Mouse (Mus musculus): ENCODE data around the gene Trp53i11. TPM values are rescaled to one million over a fixed set of nuclear protein-coding genes. Genes with fewer than 3 reads are reported as not detected.

Trp53i11 gene
- polyA plus RNA-seq, 1 experiment, result 51.6 TPM

DNA sequence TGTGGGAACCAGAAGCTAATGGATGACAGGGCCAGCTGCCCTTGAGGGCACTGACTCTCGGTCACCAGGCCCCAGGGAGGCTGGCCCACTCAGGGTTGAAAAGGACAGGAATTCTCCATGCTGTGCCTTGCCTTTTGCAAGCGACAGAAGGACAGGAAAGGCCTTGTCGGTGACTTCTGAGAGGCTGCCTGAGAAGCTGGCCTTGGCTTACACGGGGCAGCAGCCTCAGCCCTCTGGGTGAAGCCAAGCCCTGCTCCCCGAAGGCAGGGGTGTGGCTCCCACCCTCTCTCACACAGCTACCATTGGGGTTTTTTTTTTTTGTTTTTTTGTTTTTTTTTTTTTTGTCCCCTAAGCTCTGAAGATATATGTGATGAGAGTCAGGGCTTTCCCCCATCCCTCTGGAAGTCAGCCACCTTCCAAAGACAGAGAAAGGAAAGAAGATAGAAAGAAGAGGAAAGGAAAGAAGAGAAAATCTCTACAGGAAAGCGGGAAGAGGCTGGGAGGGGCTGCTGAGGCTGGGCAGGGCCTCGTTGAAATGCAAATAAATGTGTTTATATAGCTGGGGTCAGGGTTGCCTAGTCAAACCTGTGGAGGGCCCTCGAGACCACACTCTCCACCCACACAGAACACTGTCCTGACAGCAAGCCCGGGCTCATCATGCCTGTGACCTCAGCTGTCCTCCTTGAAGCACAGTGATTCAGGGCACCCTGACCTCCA lies 3.6 kb downstream of the Trp53i11 start:
- peaks cover 36% of the 10 kb centered on the region for H3K4me1 ChIP-seq (ENCODE audit: control insufficient read depth, insufficient read depth, low read length)
- TF ChIP-seq CTCF (IDR thresholded peaks at IDR 0.05; ENCODE audit: control insufficient read depth, insufficient read depth, insufficient replicate concordance, low read depth, low read length), result no peak
- no peak for TF ChIP-seq POLR2A (IDR thresholded peaks at IDR 0.05; ENCODE audit: control insufficient read depth, low read depth, low read length)
- no peak overlapping the region for H3K27ac ChIP-seq (ENCODE audit: control insufficient read depth, insufficient read depth, low read depth, low read length)
- no peak overlapping the region for H3K4me3 ChIP-seq (ENCODE audit: control insufficient read depth, low read depth, low read length)
- H3K36me3 ChIP-seq (ENCODE audit: control insufficient read depth, insufficient read depth, low read length), result no peaks in the 10 kb centered on the region
- H3K27me3 ChIP-seq (ENCODE audit: control insufficient read depth, insufficient read depth, low read length), result no peaks in the 10 kb centered on the region

DNA sequence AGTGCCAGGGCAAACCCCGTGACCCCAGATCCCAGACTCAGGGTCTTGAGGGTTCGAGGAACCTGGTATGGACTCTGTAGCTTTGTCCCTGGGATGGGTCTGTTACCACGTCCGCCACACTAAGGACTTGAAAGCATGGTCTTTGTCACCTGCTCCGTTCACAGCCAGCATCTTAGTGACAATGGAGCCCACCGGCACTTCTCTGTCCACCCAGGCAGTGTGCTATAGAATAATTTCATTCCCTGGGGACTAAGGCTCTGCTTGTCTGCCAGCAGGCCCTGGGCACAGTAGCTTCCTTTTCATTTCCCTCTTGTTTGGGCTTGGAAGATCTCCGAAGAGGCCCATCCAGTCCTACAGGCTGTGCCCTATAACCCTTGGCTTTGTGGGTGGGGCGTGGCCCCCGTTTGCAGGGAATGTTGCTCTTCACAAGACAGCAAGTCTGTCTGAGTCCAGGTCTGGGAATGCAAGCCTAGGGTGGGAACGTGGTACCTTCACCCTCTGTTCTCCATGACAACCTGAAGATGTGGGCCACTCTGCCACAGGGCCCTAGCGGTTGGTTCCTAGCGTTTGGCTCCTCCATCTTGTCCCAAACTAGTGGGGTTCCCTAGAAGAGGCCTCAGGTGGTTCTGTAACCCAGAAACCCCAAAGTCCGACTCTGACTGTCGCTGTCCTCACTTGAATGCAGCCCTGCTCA lies 4.3 kb downstream of the Trp53i11 start:
- TF ChIP-seq POLR2A (IDR thresholded peaks at IDR 0.05; ENCODE audit: control insufficient read depth, low read depth, low read length), result no peak
- TF ChIP-seq CTCF (IDR thresholded peaks at IDR 0.05; ENCODE audit: control insufficient read depth, insufficient read depth, insufficient replicate concordance, low read depth, low read length), result no peak
- Histone ChIP-seq H3K27ac (ENCODE audit: control insufficient read depth, insufficient read depth, low read depth, low read length) (peak overlapping the region; percentile 54), H3K36me3 (ENCODE audit: control insufficient read depth, insufficient read depth, low read length) (no peaks in the 10 kb centered on the region), H3K27me3 (ENCODE audit: control insufficient read depth, insufficient read depth, low read length) (no peaks in the 10 kb centered on the region), H3K4me1 (ENCODE audit: control insufficient read depth, insufficient read depth, low read length) (peaks cover 36% of the 10 kb centered on the region), H3K4me3 (ENCODE audit: control insufficient read depth, low read depth, low read length) (no peak overlapping the region)

DNA sequence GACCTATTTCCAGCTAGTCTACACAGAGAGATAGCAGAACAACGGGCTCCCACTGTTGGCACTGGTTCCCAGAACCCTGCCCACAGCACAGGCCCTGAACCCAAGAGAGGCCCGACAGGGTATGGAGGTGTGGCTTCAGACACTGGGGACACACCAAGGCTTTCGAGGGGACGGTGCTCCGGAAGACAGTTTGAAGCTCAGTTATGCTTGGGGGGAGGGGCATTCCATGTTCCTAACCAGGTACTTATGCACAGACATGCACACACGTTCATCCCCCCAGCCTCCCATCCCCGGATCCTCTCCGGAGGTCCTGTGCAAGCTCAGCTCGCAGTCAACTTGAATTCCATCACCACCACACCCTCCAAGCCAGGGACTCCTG lies 4.8 kb downstream of the Trp53i11 start:
- Histone ChIP-seq H3K36me3 (ENCODE audit: control insufficient read depth, insufficient read depth, low read length) (no peaks in the 10 kb centered on the region), H3K4me3 (ENCODE audit: control insufficient read depth, low read depth, low read length) (no peak overlapping the region), H3K4me1 (ENCODE audit: control insufficient read depth, insufficient read depth, low read length) (peaks cover 35% of the 10 kb centered on the region), H3K27me3 (ENCODE audit: control insufficient read depth, insufficient read depth, low read length) (no peaks in the 10 kb centered on the region), H3K27ac (ENCODE audit: control insufficient read depth, insufficient read depth, low read depth, low read length) (peak overlapping the region; percentile 54)
- TF ChIP-seq POLR2A (IDR thresholded peaks at IDR 0.05; ENCODE audit: control insufficient read depth, low read depth, low read length) (0 out of 2 replicates have a peak, but pooled peaks have one; percentile 10), CTCF (IDR thresholded peaks at IDR 0.05; ENCODE audit: control insufficient read depth, insufficient read depth, insufficient replicate concordance, low read depth, low read length) (no peak)

DNA sequence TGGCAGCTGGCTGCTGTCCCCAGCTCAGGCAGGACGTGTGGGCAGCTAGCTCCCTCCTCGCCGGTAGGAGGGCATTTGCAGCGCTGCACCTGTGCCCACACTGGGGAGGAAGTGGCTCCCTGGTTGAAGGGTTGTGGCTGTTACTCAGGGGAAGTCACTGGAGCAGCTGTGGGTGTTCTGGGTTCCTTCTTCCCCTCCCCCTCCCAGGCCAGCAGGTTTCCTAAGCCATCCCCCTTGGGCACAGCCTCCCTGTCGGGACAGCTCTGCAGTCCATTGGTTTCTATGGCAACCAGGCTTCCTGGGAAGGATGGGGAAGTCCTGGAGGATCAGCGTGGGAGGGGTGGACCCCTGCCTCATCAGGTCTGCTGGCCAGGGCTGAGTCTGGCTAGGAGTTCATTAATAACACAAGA lies 5.3 kb downstream of the Trp53i11 start:
- Histone ChIP-seq H3K4me1 (ENCODE audit: control insufficient read depth, insufficient read depth, low read length) (peaks cover 32% of the 10 kb centered on the region), H3K27me3 (ENCODE audit: control insufficient read depth, insufficient read depth, low read length) (no peaks in the 10 kb centered on the region), H3K27ac (ENCODE audit: control insufficient read depth, insufficient read depth, low read depth, low read length) (no peak overlapping the region), H3K36me3 (ENCODE audit: control insufficient read depth, insufficient read depth, low read length) (no peaks in the 10 kb centered on the region), H3K4me3 (ENCODE audit: control insufficient read depth, low read depth, low read length) (no peak overlapping the region)
- no peak for TF ChIP-seq POLR2A (IDR thresholded peaks at IDR 0.05; ENCODE audit: control insufficient read depth, low read depth, low read length)
- TF ChIP-seq CTCF (IDR thresholded peaks at IDR 0.05; ENCODE audit: control insufficient read depth, insufficient read depth, insufficient replicate concordance, low read depth, low read length), result no peak

DNA sequence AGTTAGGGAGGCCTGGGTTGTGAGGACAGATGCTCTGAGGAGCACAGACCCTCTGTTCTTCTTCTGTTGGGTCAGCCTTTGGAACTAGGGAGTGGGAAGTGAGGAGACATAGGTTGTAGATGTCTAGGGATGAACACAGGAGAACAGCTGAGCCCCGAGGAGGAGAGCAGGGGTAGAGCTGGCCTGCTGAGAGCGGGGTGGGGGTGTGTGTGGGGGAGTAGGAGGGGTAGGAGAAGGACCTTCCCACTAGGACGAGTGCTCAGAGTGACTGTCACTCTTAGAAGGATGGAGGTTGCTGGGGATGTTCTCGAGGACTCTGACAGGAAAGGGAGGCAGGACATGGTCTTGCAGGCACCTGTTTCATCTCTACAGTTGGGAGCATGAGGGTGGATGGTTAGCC lies 6.5 kb downstream of the Trp53i11 start:
- peak overlapping the region; percentile 20; the same call in 1 of the 2 replicates for H3K4me3 ChIP-seq (ENCODE audit: control insufficient read depth, low read depth, low read length)
- TF ChIP-seq POLR2A (IDR thresholded peaks at IDR 0.05; ENCODE audit: control insufficient read depth, low read depth, low read length) (no peak), CTCF (IDR thresholded peaks at IDR 0.05; ENCODE audit: control insufficient read depth, insufficient read depth, insufficient replicate concordance, low read depth, low read length) (no peak)
- peaks cover 33% of the 10 kb centered on the region for H3K4me1 ChIP-seq (ENCODE audit: control insufficient read depth, insufficient read depth, low read length)
- no peaks in the 10 kb centered on the region for H3K27me3 ChIP-seq (ENCODE audit: control insufficient read depth, insufficient read depth, low read length)
- no peak overlapping the region for H3K27ac ChIP-seq (ENCODE audit: control insufficient read depth, insufficient read depth, low read depth, low read length)
- no peaks in the 10 kb centered on the region for H3K36me3 ChIP-seq (ENCODE audit: control insufficient read depth, insufficient read depth, low read length)

DNA sequence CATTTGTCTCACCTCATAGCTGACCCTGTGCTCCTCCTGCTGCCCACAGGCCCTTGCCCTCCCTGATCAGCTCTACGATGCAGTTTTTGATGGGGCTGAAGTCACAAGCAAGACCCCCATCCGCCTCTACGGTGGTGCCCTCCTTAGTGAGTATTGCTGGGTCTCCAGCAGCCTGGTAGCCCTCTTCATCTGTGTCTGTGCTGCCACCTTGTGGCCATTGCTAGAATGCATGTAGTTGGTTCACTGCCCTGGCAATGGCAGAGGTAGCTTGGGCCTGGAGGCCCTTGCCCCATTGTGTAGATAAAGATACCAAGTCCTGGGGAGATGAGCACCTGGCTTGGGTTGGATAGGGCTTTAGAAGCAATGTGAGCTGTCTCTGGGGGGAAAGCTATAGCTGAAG lies 11.5 kb downstream of the Trp53i11 start:
- H3K27ac ChIP-seq (ENCODE audit: control insufficient read depth, insufficient read depth, low read depth, low read length), result no peak overlapping the region
- peak overlapping the region; percentile 61 for H3K4me3 ChIP-seq (ENCODE audit: control insufficient read depth, low read depth, low read length)
- 0 out of 2 replicates have a peak, but pooled peaks have one; percentile 8 for TF ChIP-seq POLR2A (IDR thresholded peaks at IDR 0.05; ENCODE audit: control insufficient read depth, low read depth, low read length)
- peak; percentile 98; the same call in 1 of the 2 replicates for TF ChIP-seq CTCF (IDR thresholded peaks at IDR 0.05; ENCODE audit: control insufficient read depth, insufficient read depth, insufficient replicate concordance, low read depth, low read length)
- H3K27me3 ChIP-seq (ENCODE audit: control insufficient read depth, insufficient read depth, low read length), result no peaks in the 10 kb centered on the region
- H3K36me3 ChIP-seq (ENCODE audit: control insufficient read depth, insufficient read depth, low read length), result no peaks in the 10 kb centered on the region
- peaks cover 6% of the 10 kb centered on the region for H3K4me1 ChIP-seq (ENCODE audit: control insufficient read depth, insufficient read depth, low read length)

DNA sequence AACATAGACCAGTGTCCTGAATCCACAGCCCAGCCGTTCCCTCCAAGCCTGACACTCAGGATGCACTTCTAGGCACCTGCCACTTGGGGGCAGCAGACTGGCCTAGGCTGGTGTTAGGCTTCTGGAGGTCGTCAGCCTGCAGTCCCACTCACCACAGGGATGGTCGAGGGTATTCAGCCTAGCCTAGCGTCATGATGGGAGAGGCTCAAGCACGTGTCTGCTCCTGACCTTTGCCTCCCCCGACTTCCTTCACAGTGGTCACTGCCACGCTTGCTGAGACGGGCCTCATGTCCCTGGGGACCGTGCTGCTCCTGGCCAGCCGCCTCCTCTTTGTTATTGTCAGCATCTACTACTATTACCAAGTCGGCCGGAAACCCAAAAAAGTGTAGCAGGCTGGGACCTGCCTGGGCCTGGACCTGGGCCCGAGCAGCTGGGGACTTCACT lies 12.2 kb downstream of the Trp53i11 start:
- no peaks in the 10 kb centered on the region for H3K27me3 ChIP-seq (ENCODE audit: control insufficient read depth, insufficient read depth, low read length)
- peaks cover 6% of the 10 kb centered on the region for H3K4me1 ChIP-seq (ENCODE audit: control insufficient read depth, insufficient read depth, low read length)
- no peaks in the 10 kb centered on the region for H3K36me3 ChIP-seq (ENCODE audit: control insufficient read depth, insufficient read depth, low read length)
- H3K4me3 ChIP-seq (ENCODE audit: control insufficient read depth, low read depth, low read length), result no peak overlapping the region
- TF ChIP-seq CTCF (IDR thresholded peaks at IDR 0.05; ENCODE audit: control insufficient read depth, insufficient read depth, insufficient replicate concordance, low read depth, low read length) (peak; percentile 97), POLR2A (IDR thresholded peaks at IDR 0.05; ENCODE audit: control insufficient read depth, low read depth, low read length) (no peak)
- H3K27ac ChIP-seq (ENCODE audit: control insufficient read depth, insufficient read depth, low read depth, low read length), result no peak overlapping the region

Measured in testis, adult 2 months (tissue).